8 mouse cellular contexts compared by ENCODE assay signal in the genomic region with DNA sequence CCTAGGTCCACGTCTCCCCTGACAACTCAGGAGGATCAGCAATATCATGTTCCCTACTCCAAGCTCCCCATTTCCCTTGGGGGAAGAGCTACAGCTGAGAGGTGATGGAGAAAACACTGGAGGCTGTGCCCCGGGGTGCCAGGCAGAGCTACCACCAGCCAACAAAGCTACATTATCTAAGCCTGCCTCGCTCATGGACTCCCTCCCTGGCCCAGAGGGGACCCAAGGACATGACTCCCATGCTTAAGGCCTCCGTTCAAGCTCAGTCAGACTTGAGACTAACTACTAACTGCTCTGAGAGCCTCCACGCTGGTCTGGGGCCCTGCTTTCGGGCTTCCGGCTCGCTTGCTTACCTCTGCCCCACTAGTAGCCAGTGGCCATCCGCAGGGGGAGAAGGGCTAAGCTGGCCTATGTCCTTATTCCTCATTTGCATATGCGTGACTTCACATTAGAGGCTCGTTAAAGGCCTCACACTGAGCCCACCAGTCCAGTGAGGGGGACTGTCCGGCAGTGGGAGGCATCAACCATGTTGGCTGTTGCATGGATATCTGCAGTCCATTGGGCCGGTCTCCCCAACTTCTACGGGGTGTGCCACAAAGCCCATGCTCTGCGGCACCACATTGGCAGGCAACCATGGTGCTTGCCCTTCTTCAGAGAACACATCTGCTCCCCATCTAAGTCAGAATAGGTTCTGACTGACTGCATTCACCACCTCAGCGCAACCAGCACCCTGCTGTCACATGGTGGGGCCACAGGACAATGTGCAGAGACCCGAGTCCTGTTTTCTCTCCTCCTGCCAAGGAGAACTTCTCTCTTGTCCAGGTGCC. TPM values are rescaled to one million over a fixed set of nuclear protein-coding genes. Genes with fewer than 3 reads are reported as not detected.
DNase-seq lines count a peak whose midpoint lies in the region; ATAC-seq lines count a peak whose summit lies in the region.

No protein-coding gene starts in this region.

- no peaks in the 10 kb centered on the region for H3K9me3 ChIP-seq in heart, embryonic 11.5 days (replicated peaks; ENCODE audit: control insufficient read depth, low read length)
- H3K9me3 ChIP-seq in heart, embryonic 14.5 days (ENCODE audit: control insufficient read depth, low read length), result no peaks in the 10 kb centered on the region
- no peaks in the 10 kb centered on the region for H3K9me3 ChIP-seq in liver, embryonic 15.5 days (replicated peaks)

- H3K4me2 ChIP-seq in heart, embryonic 11.5 days, result peak overlapping the region; percentile 39
- H3K4me2 ChIP-seq in heart, embryonic 14.5 days (ENCODE audit: low read length), result peak overlapping the region; percentile 50
- H3K4me2 ChIP-seq in liver, embryonic 15.5 days, result 0 out of 2 replicates have a peak overlapping the region, but pooled peaks have one; percentile 23

- H3K9ac ChIP-seq in heart, embryonic 11.5 days (ENCODE audit: low read depth, low read length), result peak overlapping the region; percentile 7; the same call in 1 of the 2 replicates
- H3K9ac ChIP-seq in heart, embryonic 14.5 days (ENCODE audit: low read length), result peak overlapping the region; percentile 52; the same call in 1 of the 2 replicates
- H3K9ac ChIP-seq in liver, embryonic 15.5 days, result no peak overlapping the region

- intact Hi-C loops in heart, postnatal 36 days (cut with DNase I), result loop anchor here (2.0 kb wide), 1 partner anchor 26 kb away; no protein-coding TSS in a partner anchor

- ATAC-seq in heart, embryonic 11.5 days (replicated peaks; ENCODE audit: insufficient number of reproducible peaks, low FRiP score, low TSS enrichment), result no peak
- no peak for ATAC-seq in heart, embryonic 14.5 days (ENCODE audit: insufficient number of reproducible peaks, insufficient read depth, low FRiP score, low read depth)
- ATAC-seq in liver, embryonic 15.5 days (ENCODE audit: insufficient read depth), result no peak

- H3K4me3 ChIP-seq in heart, embryonic 11.5 days (ENCODE audit: low read depth, low read length), result no peak overlapping the region
- no peak overlapping the region for H3K4me3 ChIP-seq in heart, embryonic 14.5 days (ENCODE audit: control insufficient read depth in 1 of 2, insufficient read depth in 1 of 2, low read depth in 1 of 2, low read length in 2 of 2)
- no peak overlapping the region for H3K4me3 ChIP-seq in liver, embryonic 15.5 days (replicated peaks)

- H3K36me3 ChIP-seq in heart, embryonic 11.5 days (ENCODE audit: control insufficient read depth, insufficient read depth, low read length), result no peaks in the 10 kb centered on the region
- H3K36me3 ChIP-seq in heart, embryonic 14.5 days (ENCODE audit: control insufficient read depth, insufficient read depth, low read length), result peaks cover 9% of the 10 kb centered on the region; the same call in 1 of the 2 replicates
- no peaks in the 10 kb centered on the region for H3K36me3 ChIP-seq in liver, embryonic 15.5 days (replicated peaks)

- peak overlapping the region; percentile 80 for H3K27ac ChIP-seq in heart, embryonic 11.5 days (ENCODE audit: low read depth, low read length)
- peak overlapping the region; percentile 63 to 76; a peak in 3 of 4 replicates for H3K27ac ChIP-seq in heart, embryonic 14.5 days (replicated peaks in 1 of 2; ENCODE audit: control insufficient read depth in 1 of 2, insufficient read depth in 1 of 2, low read depth in 2 of 2, low read length in 2 of 2)
- H3K27ac ChIP-seq in liver, embryonic 15.5 days (replicated peaks), result no peak overlapping the region

- no peak for DNase-seq in heart, postnatal 36 days
- peak; percentile 84 for DNase-seq in brain, adult 2 months (ENCODE audit: low read depth, low spot score)
- DNase-seq in MN1 (ENCODE audit: low spot score) (no peak), adipocyte (ENCODE audit: low spot score) (no peak)
- DNase-seq in adrenal gland, postnatal 10 days, result no peak

- WGBS in heart, embryonic 11.5 days (ENCODE audit: insufficient replicate concordance), result 75% methylated on average over 17 of the region's 17 CpGs
- 66% methylated on average over 17 of the region's 17 CpGs for WGBS in heart, embryonic 14.5 days
- 72% methylated on average over 17 of the region's 17 CpGs for WGBS in liver, embryonic 15.5 days (ENCODE audit: insufficient replicate concordance)

- peaks cover 70% of the 10 kb centered on the region for H3K4me1 ChIP-seq in heart, embryonic 11.5 days (ENCODE audit: control insufficient read depth, insufficient read depth, low read length)
- peaks cover 45 to 76% of the 10 kb centered on the region in 2 experiments for H3K4me1 ChIP-seq in heart, embryonic 14.5 days (ENCODE audit: control insufficient read depth in 2 of 2, insufficient read depth in 2 of 2, low read length in 2 of 2)
- peaks cover 59% of the 10 kb centered on the region for H3K4me1 ChIP-seq in liver, embryonic 15.5 days (replicated peaks)

- H3K27me3 ChIP-seq in heart, embryonic 11.5 days (ENCODE audit: control insufficient read depth, insufficient read depth, low read length), result no peaks in the 10 kb centered on the region
- no peaks in the 10 kb centered on the region for H3K27me3 ChIP-seq in heart, embryonic 14.5 days (ENCODE audit: control insufficient read depth, insufficient read depth, low read length)
- peaks cover 34% of the 10 kb centered on the region for H3K27me3 ChIP-seq in liver, embryonic 15.5 days

RNA-seq across cellular contexts. Expression of gene Map7d1, which starts 3.5 kb away (rescaled TPM):
- 37.0 and 44.6 TPM in 2 replicates for polyA plus RNA-seq in heart, embryonic 11.5 days (2014; fragmentation: Nextera tagmentation; extraction: Ambion mirVana)
- 100 to 1,000 TPM; 248 to 259 TPM for total RNA-seq in heart, postnatal 36 days (2021)
- 41.8 and 46.8 TPM in 2 replicates for polyA plus RNA-seq in heart, embryonic 14.5 days (2014; fragmentation: Nextera tagmentation; extraction: Ambion mirVana)
- 6.7 and 7.7 TPM in 2 replicates for polyA plus RNA-seq in liver, embryonic 15.5 days (2015; fragmentation: Nextera tagmentation; extraction: Ambion mirVana)
- 10 to 100 TPM; 60.4 to 72.7 TPM for total RNA-seq in adrenal gland, postnatal 10 days (2021)

RNA-seq across cellular contexts. Expression of gene Trappc3, which starts 9.5 kb away (rescaled TPM):
- 11.0 and 28.0 TPM in 2 replicates for polyA plus RNA-seq in heart, embryonic 11.5 days (2014; fragmentation: Nextera tagmentation; extraction: Ambion mirVana)
- total RNA-seq in heart, postnatal 36 days (2021), result 10 to 100 TPM; 45.9 to 46.3 TPM
- polyA plus RNA-seq in heart, embryonic 14.5 days (2014; fragmentation: Nextera tagmentation; extraction: Ambion mirVana), result 17.8 and 30.5 TPM in 2 replicates
- polyA plus RNA-seq in liver, embryonic 15.5 days (2015; fragmentation: Nextera tagmentation; extraction: Ambion mirVana), result 32.1 and 32.6 TPM in 2 replicates
- 10 to 100 TPM; 73.1 to 74.8 TPM for total RNA-seq in adrenal gland, postnatal 10 days (2021)

RNA-seq across cellular contexts. Expression of gene Col8a2, which starts 34.0 kb away (rescaled TPM):
- polyA plus RNA-seq in heart, embryonic 11.5 days (2014; fragmentation: Nextera tagmentation; extraction: Ambion mirVana), result 2.0 and 3.0 TPM in 2 replicates
- under 1 TPM; 0.61 to 0.62 TPM for total RNA-seq in heart, postnatal 36 days (2021)
- polyA plus RNA-seq in heart, embryonic 14.5 days (2014; fragmentation: Nextera tagmentation; extraction: Ambion mirVana), result 3.8 and 4.8 TPM in 2 replicates
- polyA plus RNA-seq in liver, embryonic 15.5 days (2015; fragmentation: Nextera tagmentation; extraction: Ambion mirVana), result 1.1 TPM in 2 replicates
- 1 to 10 TPM; 5.5 to 5.6 TPM for total RNA-seq in adrenal gland, postnatal 10 days (2021)

RNA-seq across cellular contexts. Expression of gene Thrap3, which starts 50.1 kb away (rescaled TPM):
- 131 and 155 TPM in 2 replicates for polyA plus RNA-seq in heart, embryonic 11.5 days (2014; fragmentation: Nextera tagmentation; extraction: Ambion mirVana)
- 100 to 1,000 TPM; 119 to 123 TPM for total RNA-seq in heart, postnatal 36 days (2021)
- 132 and 148 TPM in 2 replicates for polyA plus RNA-seq in heart, embryonic 14.5 days (2014; fragmentation: Nextera tagmentation; extraction: Ambion mirVana)
- polyA plus RNA-seq in liver, embryonic 15.5 days (2015; fragmentation: Nextera tagmentation; extraction: Ambion mirVana), result 79.2 and 82.0 TPM in 2 replicates
- 100 to 1,000 TPM; 177 to 229 TPM for total RNA-seq in adrenal gland, postnatal 10 days (2021)
